Mouse (Mus musculus): ENCODE measurements around the gene Klhl24.
"Not testable (repeated sequence)": the region's sequence is repeated elsewhere in the genome, so short reads cannot be mapped to it uniquely, and the experiment has no call there.

Gene Klhl24

DNA sequence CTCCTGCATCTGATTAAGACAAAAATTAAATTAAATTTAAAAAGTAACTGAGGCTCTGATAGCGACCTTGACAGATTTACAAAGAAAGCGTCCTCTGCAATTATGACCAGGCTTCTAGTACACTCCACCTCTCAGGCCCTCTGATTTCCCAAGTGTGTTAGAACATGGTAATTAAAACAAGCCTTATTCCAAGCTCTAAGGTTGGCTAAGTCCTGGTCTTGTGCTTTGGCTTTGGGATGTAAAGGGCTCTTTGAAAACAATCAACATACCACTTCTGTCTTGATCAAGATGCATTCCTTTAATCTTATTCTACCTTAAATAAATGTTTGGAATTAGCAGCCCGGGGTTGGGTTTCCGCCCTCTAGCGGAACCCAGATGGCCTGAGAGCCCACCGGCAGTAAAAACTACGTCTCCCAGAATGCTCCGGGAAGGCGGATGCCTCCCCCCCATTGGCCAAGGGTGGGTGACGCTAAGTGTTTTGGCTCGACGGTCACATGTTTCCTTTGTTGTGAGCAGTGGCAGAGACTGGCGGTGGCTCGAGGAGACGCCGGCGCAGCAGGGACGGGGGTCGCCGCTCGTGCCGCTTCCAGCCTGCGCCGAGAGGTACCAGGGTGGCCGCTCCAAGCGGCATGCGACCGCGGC lies at the start of gene Klhl24:
Gene Klhl24, plus strand, starts transcription at position 474 of the 642 bp plus-strand sequence.
- peak; percentile 99 for DNase-seq (ENCODE audit: low spot score)

DNA sequence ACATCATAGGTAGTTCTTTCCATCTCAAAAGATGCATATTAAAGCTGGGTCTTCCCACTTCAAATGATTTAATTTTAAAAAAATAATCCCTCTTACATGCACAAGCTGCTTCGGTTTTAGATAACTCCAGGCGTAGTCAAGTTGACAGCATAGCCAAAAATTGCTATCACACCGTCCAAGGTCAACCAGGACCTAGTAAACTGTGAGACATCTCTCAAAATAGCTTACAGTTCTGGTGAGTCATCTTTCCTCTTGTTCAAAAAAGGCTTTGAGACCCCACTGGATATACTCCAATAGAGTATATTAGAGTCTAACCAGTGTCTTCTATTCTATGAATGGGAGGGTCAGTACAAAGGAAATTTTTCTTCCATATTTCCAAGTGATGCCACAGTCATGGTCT lies 44.7 kb upstream of the Klhl24 start:
- no peak for DNase-seq (ENCODE audit: low spot score)

DNA sequence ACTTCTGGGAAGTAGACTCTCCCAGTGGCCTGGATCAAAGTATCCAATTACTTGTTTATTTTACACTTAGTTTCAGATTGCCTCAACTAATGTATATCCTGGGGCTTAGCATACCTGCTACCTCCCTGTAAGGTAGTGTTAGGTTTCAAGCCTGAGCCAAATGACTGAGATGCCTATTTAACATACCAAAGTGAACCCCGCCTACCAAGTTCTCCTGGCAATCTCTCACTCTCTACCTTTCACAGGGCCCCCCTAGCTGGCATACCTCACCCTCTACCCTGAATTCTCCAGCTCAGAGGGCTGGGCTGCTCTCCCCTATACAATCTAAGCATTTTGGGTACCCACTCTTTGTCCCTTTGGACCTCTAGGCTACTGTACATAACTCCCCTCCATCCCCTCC lies 24.6 kb upstream of the Klhl24 start:
- DNase-seq (ENCODE audit: low spot score), result no peak

DNA sequence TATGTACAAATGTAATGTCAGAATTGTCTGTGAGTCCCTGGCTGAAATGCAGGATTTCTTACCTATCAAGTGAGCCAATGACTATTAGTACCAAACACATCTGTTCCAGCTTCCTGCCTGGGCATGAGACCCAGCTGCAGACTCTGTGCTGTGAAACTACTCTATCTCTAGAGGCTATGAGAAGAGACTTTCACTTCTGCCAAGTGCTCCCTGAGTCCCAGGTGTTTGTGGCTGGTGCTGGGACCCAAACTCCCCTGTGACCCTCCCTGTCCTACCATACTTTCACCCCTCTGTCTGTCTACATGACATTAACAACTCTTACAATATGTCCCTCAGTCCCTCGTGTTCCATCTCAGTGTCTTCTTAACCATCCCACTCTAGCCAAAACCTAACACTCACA lies 20.7 kb upstream of the Klhl24 start:
- DNase-seq (ENCODE audit: low spot score), result no peak

DNA sequence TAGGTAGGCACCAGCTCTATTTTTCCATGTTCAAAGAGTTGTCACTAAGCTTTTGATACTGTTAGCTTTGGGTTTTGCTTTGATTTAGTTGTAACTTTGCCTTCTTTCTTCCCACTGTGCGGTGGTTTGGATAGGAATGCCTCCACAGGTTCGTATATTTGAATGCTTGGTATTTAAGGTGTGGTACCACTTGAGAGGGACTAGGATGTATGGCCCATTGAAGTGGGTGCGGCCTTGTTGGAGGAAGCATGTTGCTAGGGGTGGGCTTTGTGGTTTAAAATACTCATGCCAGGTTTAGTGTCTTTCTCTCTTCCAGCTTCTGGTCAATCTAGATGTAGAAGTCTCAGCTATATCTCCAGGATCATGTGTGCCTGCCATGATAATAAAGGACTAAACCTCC lies 17.1 kb upstream of the Klhl24 start:
- DNase-seq (ENCODE audit: low spot score), result no peak

DNA sequence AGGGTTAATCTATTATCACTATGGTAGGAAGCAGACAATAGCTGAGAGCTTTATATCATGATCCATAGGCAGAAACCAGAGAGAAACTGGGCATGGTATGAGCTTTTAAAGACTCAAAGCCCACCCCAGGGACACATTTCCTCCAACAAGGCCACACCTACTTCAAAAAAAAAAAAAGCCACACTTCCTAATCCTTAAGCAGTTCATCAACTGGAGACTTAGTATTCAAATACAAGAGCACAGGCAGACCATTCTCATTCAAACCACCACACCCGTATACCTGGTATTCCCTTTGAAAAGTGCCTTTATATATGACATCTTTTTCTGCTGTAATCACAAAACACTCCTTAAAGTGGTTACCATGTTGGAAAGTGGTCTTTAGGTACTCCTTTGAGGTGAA lies 12.7 kb upstream of the Klhl24 start:
- DNase-seq (ENCODE audit: low spot score), result no peak

DNA sequence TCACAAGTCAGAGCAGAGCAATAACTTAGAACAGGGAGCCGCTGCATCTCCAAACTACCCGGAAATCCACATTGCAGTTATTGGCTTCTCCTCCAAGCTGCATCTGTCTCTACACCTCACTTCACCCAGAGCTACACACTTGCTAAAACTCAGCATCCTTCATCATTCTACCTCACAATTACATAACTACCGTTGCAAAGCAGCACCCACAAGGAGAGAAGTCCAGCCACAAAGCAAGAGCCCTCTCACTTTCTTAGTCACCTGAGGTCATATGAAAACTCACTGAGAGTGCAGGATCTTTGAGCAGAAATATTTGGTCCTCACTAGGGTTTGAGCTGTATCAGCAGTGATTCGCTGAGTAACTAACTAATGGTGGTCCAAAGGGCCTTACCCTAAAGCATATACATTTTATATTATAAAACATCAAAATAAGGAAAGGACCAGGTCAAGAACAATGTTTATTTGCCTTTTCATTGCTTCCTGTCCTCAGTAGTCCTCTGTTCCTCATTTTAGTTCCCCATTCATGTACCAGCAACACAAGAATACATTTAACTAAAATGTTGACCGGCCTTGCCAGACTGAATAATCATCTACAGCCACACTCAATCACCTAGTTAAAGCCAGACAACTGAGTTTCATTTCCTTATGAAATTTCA lies 12.0 kb upstream of the Klhl24 start:
- no peak for DNase-seq (ENCODE audit: low spot score)

DNA sequence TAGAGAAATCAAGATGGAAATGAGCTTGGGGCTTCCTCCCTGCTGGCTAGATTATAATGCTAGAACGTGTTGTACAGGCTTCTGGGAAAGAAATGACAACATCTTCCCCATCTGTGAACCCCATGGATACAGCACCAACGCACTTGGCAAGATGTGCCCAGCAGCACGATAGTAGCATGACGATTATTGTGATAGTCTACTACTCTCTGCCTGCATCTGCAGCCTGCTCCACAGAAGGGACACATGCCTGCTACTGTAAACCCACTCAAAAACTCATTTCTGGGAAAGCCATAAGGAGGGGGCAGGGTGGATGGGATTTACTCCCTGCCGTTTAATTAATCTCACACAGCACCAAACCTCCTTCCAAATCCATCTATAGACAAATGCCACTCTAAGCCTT lies 10.4 kb upstream of the Klhl24 start:
- no peak for DNase-seq (ENCODE audit: low spot score)

DNA sequence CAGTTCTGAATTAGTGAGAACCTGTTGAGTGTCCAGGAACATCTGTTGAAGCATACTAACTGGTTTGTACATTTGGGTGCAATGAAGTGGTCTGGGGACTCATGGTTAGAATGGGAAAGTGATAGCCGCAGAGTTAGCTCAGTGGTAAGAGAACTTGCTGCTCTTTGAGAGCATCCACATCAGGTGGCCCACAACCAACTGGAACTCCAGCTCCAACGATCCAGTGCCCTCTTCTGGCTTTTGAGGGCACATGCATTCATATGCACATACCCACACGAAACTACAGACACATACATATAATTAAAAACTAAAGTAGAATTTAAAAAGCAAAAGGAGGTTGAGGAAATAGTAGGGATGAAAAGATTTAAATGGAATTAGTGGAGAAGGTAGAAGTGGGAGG lies 7.7 kb upstream of the Klhl24 start:
- no peak for DNase-seq (ENCODE audit: low spot score)

DNA sequence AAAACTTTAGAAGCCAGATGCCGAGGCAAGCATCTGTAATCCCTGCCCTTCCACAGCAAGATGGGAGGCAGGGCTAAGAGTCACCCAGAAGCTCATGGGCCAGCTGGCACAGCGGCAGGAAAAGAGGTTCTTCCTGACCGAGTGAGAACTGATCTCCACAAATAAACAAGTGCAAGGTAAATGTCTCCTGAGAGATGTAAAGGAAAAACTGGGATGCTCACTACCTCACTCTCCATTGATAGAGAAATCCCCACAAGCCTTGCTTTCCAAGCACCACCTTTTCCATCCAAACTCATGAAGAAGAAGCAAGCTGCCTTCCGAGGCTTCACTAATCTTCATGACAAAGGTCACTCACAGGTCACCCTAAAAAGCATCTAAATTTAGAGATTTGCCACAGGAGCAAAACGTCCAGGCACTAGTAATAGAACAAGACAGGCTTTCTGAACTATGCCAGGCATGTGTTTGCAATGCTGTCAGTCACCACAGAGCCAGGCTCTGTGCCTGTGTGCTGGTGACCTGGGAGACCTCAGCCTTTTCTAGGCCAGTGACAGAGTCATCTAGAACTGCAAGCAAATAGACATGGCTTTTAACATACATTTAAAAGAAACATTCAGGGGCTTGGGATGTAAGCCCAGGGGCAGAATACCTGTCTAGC lies 6.3 kb upstream of the Klhl24 start:
- no peak for DNase-seq (ENCODE audit: low spot score)

DNA sequence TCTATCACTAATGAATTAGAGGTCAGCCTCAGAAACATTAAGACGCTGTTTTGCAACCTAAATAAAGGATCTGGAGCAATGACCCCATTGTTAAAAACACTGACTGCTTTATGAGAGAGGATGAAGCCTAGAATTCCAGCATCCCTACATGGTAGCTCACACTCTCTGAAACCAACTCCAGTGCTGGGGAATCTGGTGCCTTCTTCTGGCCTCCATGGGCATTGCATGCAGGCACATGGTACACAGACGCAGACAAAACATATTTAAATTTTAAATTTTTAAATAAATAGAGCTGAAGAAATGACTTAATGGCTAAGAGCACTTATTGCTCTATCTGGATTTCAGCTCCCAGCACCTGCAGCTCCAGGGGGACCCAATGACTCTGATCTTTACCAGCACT lies 1.4 kb upstream of the Klhl24 start:
- no peak for DNase-seq (ENCODE audit: low spot score)

DNA sequence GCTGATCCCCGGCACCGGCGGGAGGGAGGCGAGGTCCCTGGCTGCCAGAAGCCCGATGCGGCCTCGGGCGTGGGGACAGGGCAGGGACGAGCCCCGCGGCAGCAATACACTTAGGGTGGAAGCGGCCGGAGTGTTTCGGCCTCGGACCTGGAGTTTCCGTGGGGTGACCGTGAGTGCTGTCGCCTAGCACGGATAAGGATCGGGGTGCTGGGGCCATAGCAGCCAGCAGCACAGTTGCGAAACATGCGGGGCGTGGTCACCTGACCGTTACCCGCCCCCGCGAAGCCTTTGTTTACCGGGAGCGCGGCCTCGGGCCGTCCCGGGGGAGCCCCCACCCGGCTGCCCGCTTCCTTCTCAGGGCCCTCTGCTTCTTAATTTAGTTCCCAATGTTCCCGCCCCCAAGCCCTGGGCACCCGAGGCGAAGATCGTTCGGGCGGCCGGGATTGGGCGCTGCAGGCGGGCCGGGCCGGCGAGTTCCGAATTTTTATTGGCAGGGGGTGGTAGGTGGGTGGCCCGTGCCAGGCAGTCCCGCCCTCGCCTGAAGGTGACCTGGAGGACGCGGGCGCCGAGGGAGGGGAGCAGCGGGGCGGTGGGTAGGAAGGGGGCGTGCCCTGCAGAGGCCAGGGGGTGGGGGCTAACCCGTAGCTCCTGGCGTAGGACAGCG lies 501 bp downstream of the Klhl24 start:
- DNase-seq (ENCODE audit: low spot score), result peak; percentile 97

DNA sequence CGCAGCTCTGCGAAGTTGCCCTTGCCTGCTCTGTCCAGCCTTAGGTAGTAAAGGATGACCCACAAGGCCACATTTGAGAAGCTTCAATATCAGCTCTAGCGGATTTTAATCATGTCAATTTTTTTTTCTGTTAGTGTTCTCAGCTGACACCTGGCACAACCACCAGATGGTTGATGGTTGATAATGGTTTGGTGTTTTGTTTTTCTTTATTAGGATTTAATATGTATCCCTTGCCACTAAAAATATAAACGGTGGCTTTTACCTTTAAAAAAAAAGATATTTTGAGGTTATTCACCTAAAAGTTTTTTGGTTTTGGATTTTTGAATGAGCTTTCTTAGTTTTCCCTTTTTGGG lies 1.0 kb downstream of the Klhl24 start:
- DNase-seq (ENCODE audit: low spot score), result no peak

DNA sequence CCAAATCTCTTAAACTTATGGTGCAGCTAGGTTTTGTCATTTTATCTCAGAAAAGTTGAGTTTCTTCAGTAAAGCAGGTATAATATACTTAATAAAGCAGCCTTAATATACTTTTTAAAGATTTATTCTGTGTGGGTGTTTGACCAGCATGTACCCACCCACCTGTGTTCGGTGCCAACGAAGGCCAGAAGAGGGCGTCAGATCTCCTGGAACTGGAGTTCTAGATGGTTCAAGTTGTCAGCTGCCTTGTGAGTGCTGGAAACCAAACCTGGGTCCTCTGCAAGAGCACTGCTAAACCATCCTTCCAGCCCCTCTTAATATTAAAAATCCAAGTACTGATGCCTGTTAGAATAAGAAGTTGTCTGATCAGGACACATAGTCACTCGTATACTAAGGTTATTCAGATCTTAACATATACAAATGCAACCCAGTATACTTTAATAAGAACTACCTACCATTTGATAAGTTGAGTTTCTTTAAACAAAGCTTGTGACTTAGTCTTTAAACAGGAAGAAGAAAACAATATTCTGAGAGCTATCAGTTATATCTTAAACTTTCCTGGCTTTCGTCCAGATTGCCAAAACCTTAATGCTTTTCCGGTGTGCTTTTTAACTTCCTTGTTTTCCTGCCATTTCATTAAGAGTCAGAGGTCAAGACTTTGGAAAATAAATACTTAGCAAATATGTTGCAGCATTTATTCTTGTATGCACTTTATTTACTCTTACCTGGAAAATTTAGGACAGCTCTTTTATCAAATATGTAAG lies 1.7 kb downstream of the Klhl24 start:
- DNase-seq (ENCODE audit: low spot score), result peak; percentile 55

DNA sequence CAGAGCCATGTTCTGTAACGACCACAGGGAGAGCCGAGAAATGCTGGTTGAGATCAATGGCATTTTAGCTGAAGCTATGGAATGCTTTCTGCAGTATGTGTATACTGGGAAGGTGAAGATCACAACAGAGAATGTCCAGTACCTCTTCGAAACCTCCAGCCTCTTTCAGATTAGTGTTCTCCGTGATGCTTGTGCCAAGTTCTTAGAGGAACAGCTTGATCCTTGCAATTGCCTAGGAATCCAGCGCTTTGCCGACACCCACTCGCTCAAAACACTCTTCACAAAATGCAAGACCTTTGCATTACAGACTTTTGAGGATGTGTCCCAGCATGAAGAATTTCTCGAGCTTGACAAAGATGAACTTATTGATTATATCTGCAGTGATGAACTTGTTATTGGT lies 9.7 kb downstream of the Klhl24 start:
- DNase-seq (ENCODE audit: low spot score), result no peak

DNA sequence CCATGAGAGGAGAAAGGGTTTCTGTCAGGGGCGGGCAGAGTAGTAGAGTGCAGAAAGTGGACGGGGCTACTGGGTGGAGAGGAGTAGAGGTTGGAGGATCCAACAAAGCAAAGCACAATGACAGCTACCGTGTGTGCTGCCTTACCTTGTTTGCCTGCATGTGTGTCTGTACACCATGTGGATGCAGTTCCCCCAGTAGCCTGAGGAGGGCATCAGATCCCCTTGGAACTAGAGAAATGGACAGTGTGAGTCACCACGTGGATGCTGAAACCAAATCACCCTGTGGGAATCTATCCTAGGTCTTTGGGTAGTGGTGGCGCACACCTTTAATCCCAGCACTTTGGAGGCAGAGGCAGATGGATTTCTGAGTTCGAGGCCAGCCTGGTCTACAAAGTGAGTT lies 11.6 kb downstream of the Klhl24 start:
- no peak for DNase-seq (ENCODE audit: low spot score)

DNA sequence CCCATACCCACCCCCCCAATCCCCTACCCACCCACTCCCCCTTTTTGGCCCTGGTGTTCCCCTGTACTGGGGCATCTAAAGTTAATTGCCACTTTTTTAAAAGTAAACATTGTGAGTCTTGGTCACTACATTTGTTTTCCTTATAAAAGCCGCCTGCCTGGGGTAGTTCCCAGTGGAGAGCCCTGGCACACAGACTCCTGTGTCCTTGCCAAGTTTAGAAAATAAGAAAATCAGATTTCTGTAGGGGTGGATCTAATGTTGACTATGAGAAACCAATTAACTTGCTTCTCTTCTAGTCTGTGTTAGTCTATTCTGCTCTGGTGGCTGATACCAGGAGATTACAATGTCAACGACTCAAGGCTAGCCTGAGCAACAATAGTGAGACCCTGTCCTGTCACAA lies 15.3 kb downstream of the Klhl24 start:
- peak; percentile 85 for DNase-seq (ENCODE audit: low spot score)

DNA sequence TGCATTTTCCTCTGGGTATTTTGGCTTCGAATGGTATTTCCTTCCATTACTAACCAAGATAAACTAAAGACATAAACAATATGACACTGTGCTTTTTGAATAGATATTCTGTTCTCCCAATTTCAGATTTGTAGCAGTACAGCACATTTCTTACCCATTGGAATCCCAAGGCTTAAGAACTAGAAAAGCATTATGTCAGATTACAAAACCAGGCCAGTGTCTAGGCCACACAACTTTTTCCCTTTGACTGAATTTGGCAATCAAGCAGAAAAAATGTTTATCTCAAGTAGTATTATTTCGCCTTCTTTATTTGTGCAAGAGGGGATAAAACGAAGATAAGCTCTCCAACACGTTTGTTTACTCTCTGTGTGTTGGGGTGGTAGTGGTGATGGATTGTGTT lies 18.7 kb downstream of the Klhl24 start:
- DNase-seq (ENCODE audit: low spot score), result peak; percentile 76

DNA sequence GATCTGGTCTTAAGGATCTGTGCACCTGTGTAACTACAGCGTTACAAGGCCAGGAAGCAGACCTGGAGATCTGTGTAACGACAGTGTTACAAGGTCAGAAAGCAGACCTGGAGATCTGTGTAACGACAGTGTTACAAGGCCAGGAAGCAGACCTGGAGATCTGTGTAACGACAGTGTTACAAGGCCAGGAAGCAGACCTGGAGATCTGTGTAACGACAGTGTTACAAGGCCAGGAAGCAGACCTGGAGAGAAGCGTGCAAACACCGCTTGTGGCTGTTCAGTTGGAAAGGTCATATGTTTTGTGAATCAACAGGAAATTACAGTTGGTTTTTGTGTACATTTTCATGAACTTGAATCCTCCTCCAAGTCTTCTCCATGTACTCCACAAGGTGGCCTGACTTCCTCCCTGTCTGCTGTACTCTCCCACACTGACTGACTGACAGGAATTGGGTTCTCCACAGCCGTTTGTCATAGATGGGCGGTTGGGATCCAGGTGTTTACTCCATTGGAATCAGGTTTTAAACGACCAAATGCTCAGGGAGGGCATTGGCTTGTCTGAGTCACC lies 29.1 kb downstream of the Klhl24 start:
- DNase-seq (ENCODE audit: low spot score), result not testable (repeated sequence)

DNA sequence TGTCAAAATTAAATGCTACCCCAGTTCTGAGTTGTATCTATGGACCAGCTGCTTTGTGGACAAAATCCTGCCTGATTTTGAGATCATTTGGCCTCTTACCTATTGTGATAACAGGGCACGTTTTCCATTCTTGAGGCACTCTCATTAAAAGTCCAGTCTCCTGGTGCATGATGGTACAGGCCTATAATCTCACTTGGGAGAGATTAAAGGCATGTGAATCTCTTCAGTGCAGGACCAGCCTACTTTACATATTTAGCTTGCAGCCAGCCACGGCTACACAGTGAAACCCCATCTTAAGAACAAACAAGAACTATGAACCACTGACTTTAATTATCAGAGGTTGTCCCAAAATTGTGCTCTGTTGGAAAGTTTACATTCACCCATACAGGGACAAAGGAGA lies 33.1 kb downstream of the Klhl24 start:
- DNase-seq (ENCODE audit: low spot score), result no peak

DNA sequence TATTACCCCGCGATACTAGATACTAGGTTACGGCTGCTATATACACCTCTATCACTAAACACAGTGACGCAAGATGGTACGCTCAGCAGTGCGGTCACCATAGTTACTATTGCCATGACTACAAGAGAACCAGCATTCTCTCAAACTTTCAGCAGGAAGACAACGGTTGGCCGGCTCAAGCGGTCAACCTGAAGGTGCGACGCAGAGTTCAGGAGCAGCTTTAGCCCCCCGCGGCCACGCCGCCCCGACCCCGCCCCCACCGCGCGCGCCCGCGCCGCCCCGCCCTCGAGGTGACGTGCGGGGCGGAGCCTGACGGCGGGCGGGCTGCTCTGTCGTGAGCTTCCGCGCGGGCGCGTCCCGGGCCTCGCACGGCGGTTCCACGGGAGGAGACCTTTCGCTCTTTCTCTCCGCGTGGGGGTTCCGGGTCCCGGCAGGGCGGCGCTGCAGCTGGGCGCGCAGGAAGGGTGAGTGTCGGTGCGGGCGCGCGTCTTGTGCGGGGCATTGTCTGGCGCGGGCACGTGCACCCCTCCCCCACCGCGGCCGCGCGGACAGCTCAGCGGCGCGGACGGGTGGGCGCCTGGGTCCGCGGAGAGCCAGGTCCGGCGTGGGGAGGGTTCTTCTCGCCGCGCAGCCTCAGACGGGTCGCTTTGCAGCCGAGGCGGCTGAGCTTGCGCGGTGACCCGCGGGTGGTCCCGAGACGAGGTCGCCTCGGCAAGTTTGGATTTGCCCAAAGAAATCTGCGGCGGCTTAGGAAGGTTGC lies 43.6 kb downstream of the Klhl24 start, which contains the start of gene Yeats2:
Gene Yeats2, plus strand, starts transcription at position 292 of the 760 bp plus-strand sequence.
- peak; percentile 70 for DNase-seq (ENCODE audit: low spot score)
